Mouse (Mus musculus) E14TG2a.4 (cell line): ENCODE data around the gene Zfp579.
"Not testable (repeated sequence)": the region's sequence is repeated elsewhere in the genome, so short reads cannot be mapped to it uniquely, and the experiment has no call there.

Experiments used
- H3K27me3 ChIP-seq: 2 replicates; pipeline ENCODE4 v1.6.1; 2014; ENCODE audit warnings: low read length, control low read depth; ENCODE audit not compliant: insufficient read depth
- H3K36me3 ChIP-seq: 2 replicates; pipeline ENCODE4 v1.6.1; 2014; ENCODE audit warnings: low read length, control low read depth; ENCODE audit not compliant: insufficient read depth
- H3K4me1 ChIP-seq: replicated peaks from 2 replicates; pipeline ENCODE4 v1.6.1; 2014; ENCODE audit warnings: low read depth, low read length, control low read depth
- H3K4me3 ChIP-seq: replicated peaks from 2 replicates; pipeline ENCODE4 v1.5.1; 2014; ENCODE audit warnings: mild to moderate bottlenecking, low read length
- H3K9me3 ChIP-seq: 2 replicates; pipeline ENCODE4 v1.6.1; 2014; ENCODE audit warnings: low read length, control low read depth
- CTCF ChIP-seq: conservative IDR thresholded peaks from 2 replicates; pipeline ENCODE4 v1.5.1; 2014; ENCODE audit warnings: low read length
- NANOG ChIP-seq: IDR thresholded peaks from 2 replicates; pipeline ENCODE4 v1.6.1; 2014; ENCODE audit warnings: borderline replicate concordance, low read length, mixed read lengths
- POU5F1 ChIP-seq: IDR thresholded peaks from 2 replicates; pipeline ENCODE4 v1.6.1; 2014; ENCODE audit warnings: low read length, borderline replicate concordance

Zfp579 gene

GRCm38 (mm10) chr7:5017931-5018330, 22.0 kb upstream of the Zfp579 start:
- TF ChIP-seq NANOG (no peak), POU5F1 (no peak), CTCF (no peak)
- H3K4me3 ChIP-seq = peak overlapping the region; percentile 69
- no peaks in the 10 kb centered on the region for H3K27me3 ChIP-seq
- H3K36me3 ChIP-seq = peaks cover 21% of the 10 kb centered on the region
- H3K9me3 ChIP-seq = peaks cover 5% of the 10 kb centered on the region
- H3K4me1 ChIP-seq = peaks cover 56% of the 10 kb centered on the region

- Histone ChIP-seq H3K4me1 (peaks cover 58% of the 10 kb centered on the region), H3K9me3 (peaks cover 5% of the 10 kb centered on the region), H3K27me3 (no peaks in the 10 kb centered on the region), H3K4me3 (peak overlapping the region; percentile 69), H3K36me3 (peaks cover 19% of the 10 kb centered on the region)
- TF ChIP-seq NANOG (no peak), CTCF (peak; percentile 60), POU5F1 (no peak)
These were observed 21.4 kb upstream of the Zfp579 start for GRCm38 (mm10) chr7:5017352-5017751.

- Histone ChIP-seq H3K9me3 (peaks cover 5% of the 10 kb centered on the region), H3K4me1 (peaks cover 58% of the 10 kb centered on the region), H3K36me3 (peaks cover 19% of the 10 kb centered on the region), H3K27me3 (no peaks in the 10 kb centered on the region), H3K4me3 (no peak overlapping the region)
- TF ChIP-seq NANOG = no peak
- no peak for TF ChIP-seq CTCF
- no peak for TF ChIP-seq POU5F1
These were observed 21.0 kb upstream of the Zfp579 start for GRCm38 (mm10) chr7:5016920-5017319.

DNA sequence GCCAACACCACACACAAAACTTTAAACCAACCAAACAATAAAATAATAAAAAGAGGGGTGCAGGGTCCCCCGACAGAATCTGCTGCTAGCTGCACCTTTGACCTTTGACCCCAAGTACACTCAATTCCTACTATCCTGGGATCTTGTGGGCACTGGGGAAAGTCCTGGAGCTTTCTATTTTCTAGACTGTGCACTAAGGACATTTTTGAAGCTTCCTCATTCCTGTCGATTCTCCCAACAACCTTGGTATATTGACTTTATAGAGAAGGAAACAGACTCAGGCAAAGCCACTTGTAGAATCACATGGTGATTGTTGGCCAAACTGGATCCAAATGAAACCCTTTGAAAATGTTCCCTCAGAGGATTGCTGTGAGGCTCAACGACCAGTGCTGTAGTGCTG, 20.1 kb upstream of the Zfp579 start:
- no peak for TF ChIP-seq CTCF
- TF ChIP-seq NANOG = no peak
- no peak for TF ChIP-seq POU5F1

GRCm38 (mm10) chr7:5015118-5016001, 19.4 kb upstream of the Zfp579 start, which contains the start of gene Gm44973:
Gm44973 (plus strand) TSS chr7:5015496.
- TF ChIP-seq NANOG = no peak; the same call in 1 of the 2 replicates
- no peak for TF ChIP-seq CTCF
- TF ChIP-seq POU5F1 = no peak
- peak within 1 kb of the TSS; percentile 88 for H3K4me3 ChIP-seq
- H3K36me3 ChIP-seq = peaks cover 27% of the 10 kb centered on the region
- no peaks in the 10 kb centered on the region for H3K27me3 ChIP-seq
- H3K9me3 ChIP-seq = peaks cover 5% of the 10 kb centered on the region
- H3K4me1 ChIP-seq = peaks cover 61% of the 10 kb centered on the region

More for the DNA sequence above, 20.1 kb upstream of the Zfp579 start:
- peaks cover 5% of the 10 kb centered on the region for H3K9me3 ChIP-seq
- peak overlapping the region; percentile 88 for H3K4me3 ChIP-seq
- H3K27me3 ChIP-seq = no peaks in the 10 kb centered on the region
- peaks cover 58% of the 10 kb centered on the region for H3K4me1 ChIP-seq
- H3K36me3 ChIP-seq = peaks cover 20% of the 10 kb centered on the region

DNA sequence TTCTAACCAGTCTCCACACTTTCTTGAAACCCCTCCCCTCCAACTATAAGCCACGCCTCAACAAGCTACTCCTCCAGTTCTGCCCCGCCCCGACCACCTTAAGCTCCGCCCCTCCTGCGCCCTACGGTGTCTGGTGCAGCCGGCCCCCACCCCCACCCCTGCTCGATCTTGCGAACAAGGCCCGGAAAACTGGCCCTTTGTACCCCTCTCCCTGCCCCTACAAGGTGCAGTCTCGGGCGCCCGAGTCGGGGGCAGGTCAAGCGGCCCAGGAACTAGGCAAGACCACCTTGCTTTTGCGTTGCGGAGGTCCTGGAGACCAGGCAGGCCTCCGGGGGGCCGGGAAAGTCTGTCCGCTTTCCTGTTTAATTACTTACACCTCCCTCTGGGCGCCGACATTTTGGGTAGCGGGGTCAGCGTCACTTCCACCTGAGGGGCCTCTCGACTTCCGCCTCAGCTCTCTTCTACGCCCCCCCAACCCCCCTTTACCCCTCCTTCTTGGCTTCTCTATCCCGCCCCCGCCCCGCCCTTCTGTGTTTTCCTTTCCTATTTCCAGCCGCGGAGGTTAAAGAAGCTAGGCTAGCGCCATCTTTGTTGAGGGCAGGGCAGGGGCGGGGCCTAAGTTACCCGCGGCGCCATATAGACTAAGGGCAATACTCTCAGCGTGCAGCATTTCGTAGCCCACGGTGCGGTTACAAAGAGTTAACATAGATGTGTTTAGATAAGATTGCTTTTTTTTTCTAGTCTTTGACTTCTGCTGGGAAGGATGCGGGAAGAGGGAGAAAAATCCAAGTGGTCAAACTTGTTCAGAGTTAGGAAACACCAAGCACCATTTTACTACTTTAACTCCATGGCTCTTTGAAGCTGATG, 18.5 kb upstream of the Zfp579 start, which contains the start of the genes Zfp524 and Fiz1:
Zfp524 (plus strand) TSS at position 165 of the 867 bp plus-strand sequence.
Fiz1 (minus strand) TSS at position 447 of the 867 bp plus-strand sequence.
- Histone ChIP-seq H3K27me3 (no peaks in the 10 kb centered on the region), H3K36me3 (peaks cover 36% of the 10 kb centered on the region), H3K4me1 (peaks cover 68% of the 10 kb centered on the region), H3K4me3 (peak within 1 kb of the TSS; percentile 88), H3K9me3 (peaks cover 5% of the 10 kb centered on the region)
- TF ChIP-seq POU5F1 = no peak
- TF ChIP-seq NANOG = no peak
- TF ChIP-seq CTCF = no peak

DNA sequence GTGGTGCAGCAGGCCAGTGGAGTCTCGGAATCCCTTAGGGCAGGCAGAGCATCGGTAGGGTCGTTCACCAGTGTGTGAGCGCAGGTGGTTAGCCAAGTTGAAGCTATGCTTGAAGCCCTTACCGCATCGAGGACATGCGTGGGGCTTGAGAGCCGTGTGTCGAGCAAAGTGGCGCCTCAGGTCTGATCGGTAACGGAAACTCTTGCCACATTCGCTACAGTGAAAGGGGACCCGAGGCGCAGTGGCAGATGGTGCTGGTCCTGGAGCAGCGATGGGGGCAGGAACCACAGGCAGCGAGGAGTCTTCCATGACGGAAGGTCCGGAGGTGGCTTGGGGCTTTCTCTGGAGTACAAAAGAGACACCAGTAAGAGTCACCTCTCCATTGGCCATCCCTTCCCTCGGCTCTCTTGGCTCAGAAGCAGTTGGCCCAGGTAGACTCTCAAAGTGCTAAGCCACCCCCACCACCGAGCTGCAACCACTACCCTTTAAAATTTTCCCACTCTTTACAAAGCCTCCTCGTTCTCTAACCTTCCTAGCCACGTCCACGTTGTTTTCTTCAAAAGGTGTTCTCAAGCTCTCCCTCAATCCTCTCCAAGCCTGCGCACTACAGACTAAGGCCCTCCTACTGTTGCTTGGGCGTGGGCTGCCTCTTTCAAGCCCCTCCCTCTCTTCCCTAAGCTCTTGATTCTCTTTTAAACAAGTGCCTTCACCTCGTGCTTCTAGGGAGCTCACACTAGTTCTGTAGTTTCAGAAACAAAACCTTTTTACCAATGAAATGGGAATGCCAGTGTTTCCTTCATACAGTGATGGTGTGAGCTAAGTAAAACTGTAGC, 16.9 kb upstream of the Zfp579 start:
- H3K4me3 ChIP-seq = peak overlapping the region; percentile 88
- H3K36me3 ChIP-seq = peaks cover 49% of the 10 kb centered on the region
- TF ChIP-seq NANOG = no peak
- TF ChIP-seq CTCF = no peak
- no peak for TF ChIP-seq POU5F1
- no peaks in the 10 kb centered on the region for H3K27me3 ChIP-seq
- peaks cover 67% of the 10 kb centered on the region for H3K4me1 ChIP-seq
- peaks cover 5% of the 10 kb centered on the region for H3K9me3 ChIP-seq

DNA sequence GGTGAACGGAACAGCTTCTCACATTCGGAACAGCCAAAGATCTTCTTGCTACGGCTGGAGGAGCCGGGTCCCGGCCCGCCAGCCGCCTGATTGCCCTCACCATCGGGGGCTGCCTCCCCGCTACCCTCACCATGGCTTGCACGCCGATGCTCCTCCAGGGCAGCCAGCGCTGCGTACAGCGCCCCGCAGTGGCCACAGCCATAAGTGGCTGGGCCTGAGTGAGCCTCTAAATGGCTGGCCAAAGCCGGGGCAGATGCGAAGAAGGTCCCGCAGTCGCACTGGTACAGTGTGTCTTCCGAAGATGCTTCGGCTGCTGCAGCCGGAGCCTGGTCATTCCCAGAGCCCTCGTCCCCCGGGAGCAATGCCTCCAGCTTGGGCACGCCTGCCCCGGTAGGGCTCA, 12.3 kb upstream of the Zfp579 start:
- Histone ChIP-seq H3K9me3 (peaks cover 10% of the 10 kb centered on the region; the same call in 1 of the 2 replicates), H3K4me1 (peaks cover 67% of the 10 kb centered on the region), H3K4me3 (peak overlapping the region; percentile 79), H3K27me3 (peaks cover 4% of the 10 kb centered on the region; the same call in 1 of the 2 replicates), H3K36me3 (peaks cover 71% of the 10 kb centered on the region)
- TF ChIP-seq CTCF = peak; percentile 58
- TF ChIP-seq POU5F1 = no peak
- TF ChIP-seq NANOG = no peak

- H3K36me3 ChIP-seq = peaks cover 22% of the 10 kb centered on the region
- peaks cover 23% of the 10 kb centered on the region for H3K9me3 ChIP-seq
- H3K4me3 ChIP-seq = not testable (repeated sequence)
- H3K4me1 ChIP-seq = peaks cover 28% of the 10 kb centered on the region
- peaks cover 13% of the 10 kb centered on the region; the same call in 1 of the 2 replicates for H3K27me3 ChIP-seq
These were observed 6.9 kb upstream of the Zfp579 start for GRCm38 (mm10) chr7:5002876-5003275.
